Mouse (Mus musculus) sigmoid colon, adult 10 weeks (tissue): ENCODE measurements around the gene Iqcf6. TPM values are rescaled to one million over a fixed set of nuclear protein-coding genes. Genes with fewer than 3 reads are reported as not detected.

Experiments
- polyA plus RNA-seq: library from polyadenylated mRNA; stranded (reverse); fragments of 350-450 nt; fragmentation: Illumina TruSeq; extraction: RNeasy Lipid Tissue Mini Kit (QIAGEN cat#74804); gene quantifications from one replicate; pipeline ENCODE4 v1.2.3, GENCODE M21; 2014; ENCODE audit warnings: low read depth, low replicate concordance

The Iqcf6 gene
- polyA plus RNA-seq: not detected

GRCm38 (mm10) chr9:106626282-106626681, at the start of gene Iqcf6:
Gene Iqcf6, plus strand, starts transcription at chr9:106626582.

GRCm38 (mm10) chr9:106655884-106656720, 29.7 kb downstream of the Iqcf6 start, which contains the start of gene Grm2:
Gene Grm2, minus strand, starts transcription at chr9:106656082.

Other genes with a start within 250 kb of the Iqcf6 start
- gene Rpl29, start 197.1 kb upstream of the Iqcf6 start, polyA plus RNA-seq: 46.6 TPM
- gene Acy1, start 188.3 kb upstream of the Iqcf6 start, polyA plus RNA-seq: 2.6 TPM
- gene Abhd14b, start 179.1 kb upstream of the Iqcf6 start, polyA plus RNA-seq: 22.5 TPM
- gene Abhd14a, start 178.9 kb upstream of the Iqcf6 start, polyA plus RNA-seq: 2.9 TPM
- gene Pcbp4, start 173.3 kb upstream of the Iqcf6 start, polyA plus RNA-seq: 1.1 TPM
- gene Gpr62, start 160.6 kb upstream of the Iqcf6 start, polyA plus RNA-seq: not detected
- gene Rrp9, start 150.6 kb upstream of the Iqcf6 start, polyA plus RNA-seq: not detected
- gene Parp3, start 149.6 kb upstream of the Iqcf6 start, polyA plus RNA-seq: 11.2 TPM
- not detected for gene Iqcf1, start 126.6 kb upstream of the Iqcf6 start, polyA plus RNA-seq
- not detected for gene Iqcf5, start 112.0 kb upstream of the Iqcf6 start, polyA plus RNA-seq
- gene Iqcf3, start 65.0 kb upstream of the Iqcf6 start, polyA plus RNA-seq: not detected
- gene Iqcf4, start 55.6 kb upstream of the Iqcf6 start, polyA plus RNA-seq: not detected
- not detected for gene Grm2, start 29.5 kb downstream of the Iqcf6 start, polyA plus RNA-seq
- 2.6 TPM for gene Tex264, start 59.3 kb downstream of the Iqcf6 start, polyA plus RNA-seq
- gene Rad54l2, start 162.6 kb downstream of the Iqcf6 start, polyA plus RNA-seq: 9.3 TPM
- gene Dcaf1, start 195.3 kb downstream of the Iqcf6 start, polyA plus RNA-seq: 24.9 TPM